Mouse (Mus musculus): ENCODE results near the gene Olfr484. TPM values are rescaled to one million over a fixed set of nuclear protein-coding genes. Genes with fewer than 3 reads are reported as not detected.
"Not testable (repeated sequence)": the region's sequence is repeated elsewhere in the genome, so short reads cannot be mapped to it uniquely, and the experiment has no call there.

The Olfr484 gene
- total RNA-seq (2014; rRNA removed) = not detected in 2 replicates
- not detected in 2 replicates for polyA plus RNA-seq (2015; fragmentation: Nextera tagmentation; extraction: Ambion mirVana)

DNA sequence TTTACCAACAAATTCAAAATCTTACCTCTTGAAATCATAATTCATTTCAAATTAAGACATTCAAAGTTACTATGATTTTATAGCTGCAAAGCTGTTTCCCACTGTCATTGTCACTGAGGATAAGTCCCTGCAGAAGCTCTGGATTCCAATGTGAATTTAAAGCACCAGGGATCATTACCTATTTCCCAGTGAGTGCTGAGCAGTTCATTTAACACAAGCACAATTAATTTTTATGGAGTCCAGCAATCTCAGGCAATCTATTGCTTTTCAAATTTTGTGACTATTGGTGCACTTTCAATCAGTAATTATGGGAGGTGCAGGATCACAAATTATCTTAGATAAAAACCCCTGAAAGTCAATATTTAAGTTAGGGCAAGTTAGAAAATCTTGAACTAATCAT lies at the start of gene Olfr484:
Olfr484 (minus strand) TSS at position 101 of the 400 bp plus-strand sequence.
- Histone ChIP-seq H3K4me3 (ENCODE audit: low read depth, low read length) (no peak within 1 kb of the TSS), H3K27me3 (ENCODE audit: insufficient read depth, low read length) (no peaks in the 10 kb centered on the region), H3K4me1 (ENCODE audit: insufficient read depth) (no peaks in the 10 kb centered on the region), H3K27ac (ENCODE audit: low read depth, low read length) (no peak within 1 kb of the TSS), H3K36me3 (ENCODE audit: insufficient read depth) (no peaks in the 10 kb centered on the region), H3K4me2 (ENCODE audit: low read depth) (no peak within 1 kb of the TSS), H3K9me3 (ENCODE audit: low read length) (no peaks in the 10 kb centered on the region), H3K9ac (no peak within 1 kb of the TSS)
- ATAC-seq (no peak), DNase-seq (no peak)
- no peak for TF ChIP-seq CTCF (IDR thresholded peaks at IDR 0.05; ENCODE audit: low read depth)

DNA sequence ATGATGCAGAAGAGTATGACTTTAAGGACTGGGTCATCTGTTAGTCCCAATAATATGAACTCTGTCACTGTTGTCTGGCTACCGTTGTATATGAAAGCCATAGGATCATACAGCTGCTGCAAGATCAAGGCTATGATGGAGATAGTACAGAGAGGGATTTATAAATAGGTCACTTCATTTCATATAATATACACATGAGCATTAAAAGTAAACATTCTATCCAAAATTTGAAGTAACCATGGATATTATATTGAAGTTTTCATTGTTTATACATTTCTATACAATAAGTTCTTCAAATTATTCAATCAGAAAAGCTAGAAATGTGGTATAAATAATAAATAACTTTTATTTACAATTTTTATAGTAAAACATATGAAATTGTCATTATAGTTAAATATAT lies 45.4 kb upstream of the Olfr484 start, which contains the start of gene Olfr486:
Olfr486 (minus strand) TSS at position 101 of the 400 bp plus-strand sequence.
- ATAC-seq; H3K4me3 ChIP-seq (ENCODE audit: low read depth, low read length); H3K4me2 ChIP-seq (ENCODE audit: low read depth); H3K9ac ChIP-seq; DNase-seq; H3K27ac ChIP-seq (ENCODE audit: low read depth, low read length); H3K4me1 ChIP-seq (ENCODE audit: insufficient read depth); H3K36me3 ChIP-seq (ENCODE audit: insufficient read depth); H3K9me3 ChIP-seq (ENCODE audit: low read length); H3K27me3 ChIP-seq (ENCODE audit: insufficient read depth, low read length): not testable (repeated sequence)
- 96% methylated on average over 1 of the region's 1 CpGs for WGBS

- no peak for ATAC-seq
- Histone ChIP-seq H3K4me3 (ENCODE audit: low read depth, low read length) (no peak within 1 kb of the TSS), H3K4me1 (ENCODE audit: insufficient read depth) (no peaks in the 10 kb centered on the region), H3K27me3 (ENCODE audit: insufficient read depth, low read length) (no peaks in the 10 kb centered on the region), H3K36me3 (ENCODE audit: insufficient read depth) (no peaks in the 10 kb centered on the region), H3K9me3 (ENCODE audit: low read length) (no peaks in the 10 kb centered on the region), H3K4me2 (ENCODE audit: low read depth) (no peak within 1 kb of the TSS), H3K27ac (ENCODE audit: low read depth, low read length) (no peak within 1 kb of the TSS), H3K9ac (no peak within 1 kb of the TSS)
- no peak for TF ChIP-seq CTCF (IDR thresholded peaks at IDR 0.05; ENCODE audit: low read depth)
- DNase-seq = no peak
Measured at GRCm38 (mm10) chr7:108159771-108160170, 32.5 kb upstream of the Olfr484 start, which contains the start of gene Olfr485. Gene Olfr485, minus strand, starts transcription at chr7:108159871.

DNA sequence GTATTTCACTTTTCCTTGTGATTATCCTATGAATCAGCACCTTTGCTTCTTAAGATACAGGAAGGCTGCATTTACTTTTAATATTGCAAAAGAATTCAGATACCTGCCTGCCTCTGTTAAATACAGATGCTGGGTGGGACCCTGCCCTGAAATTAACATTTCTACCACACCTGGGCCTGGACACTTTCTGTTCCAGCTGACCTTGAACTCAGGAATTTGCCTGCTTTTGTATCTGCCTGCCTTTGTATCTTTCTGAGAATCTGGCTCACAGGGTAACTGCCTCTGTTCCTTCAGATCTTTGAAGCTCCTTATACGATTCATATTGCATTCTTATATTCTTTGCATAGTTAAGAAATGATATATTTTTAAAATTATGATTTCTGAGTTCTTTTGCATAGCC lies 5.8 kb downstream of the Olfr484 start:
- no peak for DNase-seq
- no peak overlapping the region for H3K27ac ChIP-seq (ENCODE audit: low read depth, low read length)
- no peaks in the 10 kb centered on the region for H3K4me1 ChIP-seq (ENCODE audit: insufficient read depth)
- no peak overlapping the region for H3K4me2 ChIP-seq (ENCODE audit: low read depth)
- H3K9ac ChIP-seq = no peak overlapping the region
- H3K27me3 ChIP-seq (ENCODE audit: insufficient read depth, low read length) = no peaks in the 10 kb centered on the region
- WGBS = 69% methylated on average over 1 of the region's 1 CpGs
- no peaks in the 10 kb centered on the region for H3K9me3 ChIP-seq (ENCODE audit: low read length)
- ATAC-seq = no peak
- no peaks in the 10 kb centered on the region for H3K36me3 ChIP-seq (ENCODE audit: insufficient read depth)
- no peak for TF ChIP-seq CTCF (IDR thresholded peaks at IDR 0.05; ENCODE audit: low read depth)
- H3K4me3 ChIP-seq (ENCODE audit: low read depth, low read length) = no peak overlapping the region

GRCm38 (mm10) chr7:108120681-108121080 lies 6.6 kb downstream of the Olfr484 start:
- WGBS = 26% methylated on average over 1 of the region's 1 CpGs

DNA sequence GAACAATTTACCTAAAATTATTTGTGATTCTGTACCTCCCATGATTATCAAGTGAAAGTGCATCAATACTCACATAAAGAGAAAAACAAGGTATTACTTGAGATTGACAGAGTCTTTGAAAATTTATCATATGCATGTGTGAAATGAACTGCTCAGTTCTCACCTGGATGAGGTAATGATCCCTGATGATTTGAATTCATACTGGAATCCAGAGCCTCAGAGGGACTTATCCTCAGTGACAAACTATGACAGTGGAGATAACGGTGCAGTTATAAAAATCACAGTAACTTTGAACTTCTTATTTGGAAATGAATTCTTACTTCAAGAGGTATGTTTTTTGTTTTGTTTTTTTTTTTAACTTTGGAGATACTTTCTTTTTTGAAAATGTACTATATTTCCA lies 26.7 kb downstream of the Olfr484 start, which contains the start of gene Olfr483:
Olfr483 (plus strand) TSS at position 301 of the 400 bp plus-strand sequence.
- no peak for TF ChIP-seq CTCF (IDR thresholded peaks at IDR 0.05; ENCODE audit: low read depth)
- WGBS = 87% methylated on average over 1 of the region's 1 CpGs

More at GRCm38 (mm10) chr7:108120681-108121080, 6.6 kb downstream of the Olfr484 start:
- Histone ChIP-seq H3K27ac (ENCODE audit: low read depth, low read length) (no peak overlapping the region), H3K9me3 (ENCODE audit: low read length) (no peaks in the 10 kb centered on the region), H3K4me2 (ENCODE audit: low read depth) (no peak overlapping the region), H3K4me3 (ENCODE audit: low read depth, low read length) (no peak overlapping the region), H3K4me1 (ENCODE audit: insufficient read depth) (no peaks in the 10 kb centered on the region), H3K27me3 (ENCODE audit: insufficient read depth, low read length) (no peaks in the 10 kb centered on the region), H3K36me3 (ENCODE audit: insufficient read depth) (no peaks in the 10 kb centered on the region), H3K9ac (no peak overlapping the region)
- ATAC-seq (no peak), DNase-seq (no peak)
- no peak for TF ChIP-seq CTCF (IDR thresholded peaks at IDR 0.05; ENCODE audit: low read depth)

GRCm38 (mm10) chr7:108097486-108097885 lies 29.8 kb downstream of the Olfr484 start, which contains the start of gene Olfr482:
Gene Olfr482, minus strand, starts transcription at chr7:108097586.
- no peak within 1 kb of the TSS for H3K4me2 ChIP-seq (ENCODE audit: low read depth)
- no peak for DNase-seq
- no peak within 1 kb of the TSS for H3K4me3 ChIP-seq (ENCODE audit: low read depth, low read length)
- H3K9me3 ChIP-seq (ENCODE audit: low read length) = no peaks in the 10 kb centered on the region
- ATAC-seq = no peak
- TF ChIP-seq CTCF (IDR thresholded peaks at IDR 0.05; ENCODE audit: low read depth) = no peak
- no peaks in the 10 kb centered on the region for H3K36me3 ChIP-seq (ENCODE audit: insufficient read depth)
- 90% methylated on average over 1 of the region's 1 CpGs for WGBS
- no peaks in the 10 kb centered on the region for H3K27me3 ChIP-seq (ENCODE audit: insufficient read depth, low read length)
- no peak within 1 kb of the TSS for H3K27ac ChIP-seq (ENCODE audit: low read depth, low read length)
- H3K9ac ChIP-seq = no peak within 1 kb of the TSS
- no peaks in the 10 kb centered on the region for H3K4me1 ChIP-seq (ENCODE audit: insufficient read depth)

More for the DNA sequence above, 26.7 kb downstream of the Olfr484 start, which contains the start of gene Olfr483:
- no peak within 1 kb of the TSS for H3K27ac ChIP-seq (ENCODE audit: low read depth, low read length)
- DNase-seq (no peak), ATAC-seq (no peak)
- no peaks in the 10 kb centered on the region for H3K27me3 ChIP-seq (ENCODE audit: insufficient read depth, low read length)
- H3K4me1 ChIP-seq (ENCODE audit: insufficient read depth) = no peaks in the 10 kb centered on the region
- no peak within 1 kb of the TSS for H3K4me3 ChIP-seq (ENCODE audit: low read depth, low read length)
- no peak within 1 kb of the TSS for H3K4me2 ChIP-seq (ENCODE audit: low read depth)
- no peaks in the 10 kb centered on the region for H3K36me3 ChIP-seq (ENCODE audit: insufficient read depth)
- no peak within 1 kb of the TSS for H3K9ac ChIP-seq
- no peaks in the 10 kb centered on the region for H3K9me3 ChIP-seq (ENCODE audit: low read length)

Measured in forebrain, postnatal 0 days (tissue).